Mouse (Mus musculus): ENCODE measurements around the gene Tmem265.

- TF ChIP-seq CTCF (conservative IDR thresholded peaks at IDR 0.05; ENCODE audit: insufficient read depth, insufficient read length, low read depth, low read length) (no peak), POLR2A (IDR thresholded peaks at IDR 0.05; ENCODE audit: low read depth, low read length) (no peak)
These were observed 45.3 kb upstream of the Tmem265 start for GRCm38 (mm10) chr7:127515846-127516245.
